Mouse (Mus musculus) CH12.LX (cell line): ENCODE results near the gene Fstl3. TPM values are rescaled to one million over a fixed set of nuclear protein-coding genes. Genes with fewer than 3 reads are reported as not detected.

Source experiments
- DNase-seq: peaks from one replicate; pipeline ENCODE4 v3.0.0-alpha.2; 2013; ENCODE audit errors: extremely low read depth
- H3K27ac ChIP-seq: 2 replicates; pipeline ENCODE4 v1.5.1; 2012; ENCODE audit warnings: low read depth, mild to moderate bottlenecking, control low read depth, moderate library complexity; ENCODE audit not compliant: insufficient read depth
- H3K27me3 ChIP-seq: replicated peaks from 2 replicates; pipeline ENCODE3; 2012; ENCODE audit warnings: inconsistent platforms
- H3K36me3 ChIP-seq, 2 experiments: replicated peaks in 1 of 2; 2 replicates each; pipeline versions ENCODE3 to v1.6.1; 2012; ENCODE audit warnings: inconsistent platforms in 1 of 2, low read length in 1 of 2, mild to moderate bottlenecking in 1 of 2, mixed read lengths in 1 of 2, moderate library complexity in 1 of 2; ENCODE audit not compliant: control insufficient read depth in 1 of 2, insufficient read depth in 1 of 2
- H3K4me1 ChIP-seq, 2 experiments: 2 replicates each; pipeline ENCODE4 v1.6.1; 2012; ENCODE audit warnings: inconsistent platforms in 1 of 2, moderate library complexity in 1 of 2; ENCODE audit not compliant: insufficient read depth in 2 of 2, control insufficient read depth in 1 of 2
- H3K4me2 ChIP-seq: 2 replicates; pipeline ENCODE4 v1.6.1; 2012; ENCODE audit warnings: low read depth, mild to moderate bottlenecking, control low read depth; ENCODE audit not compliant: poor library complexity, insufficient read depth, severe bottlenecking
- H3K4me3 ChIP-seq, 3 experiments: fragments of 150-350 bp in 1 of 3; sonication (generic) in 1 of 3; replicated peaks in 1 of 3; 2 replicates each; pipeline versions ENCODE3 to v1.5.1; 2011 to 2012; ENCODE audit warnings: low read depth in 2 of 3, low read length in 2 of 3, mild to moderate bottlenecking in 2 of 3, moderate library complexity in 2 of 3, control low read depth in 1 of 3, improper control_type of control experiment in 1 of 3, inconsistent platforms in 1 of 3, mixed read lengths in 1 of 3; ENCODE audit not compliant: poor library complexity in 1 of 3
- H3K79me2 ChIP-seq: replicated peaks from 2 replicates; pipeline ENCODE4 v1.6.1; 2012; ENCODE audit warnings: mild to moderate bottlenecking, moderate library complexity; ENCODE audit not compliant: control insufficient read depth, poor library complexity, insufficient read depth, severe bottlenecking; ENCODE audit errors: extremely low read depth
- H3K9ac ChIP-seq: 2 replicates; pipeline ENCODE4 v1.6.1; 2012; ENCODE audit warnings: low read depth, mild to moderate bottlenecking, control low read depth, moderate library complexity; ENCODE audit not compliant: insufficient read depth
- H3K9me3 ChIP-seq: replicated peaks from 2 replicates; pipeline ENCODE3; 2012; ENCODE audit warnings: low read length, inconsistent platforms, mixed read lengths
- BHLHE40 ChIP-seq: IDR thresholded peaks from 2 replicates; pipeline ENCODE4 v1.6.1; 2011; ENCODE audit warnings: mild to moderate bottlenecking, low read depth, low read length, improper control_type of control experiment
- CHD1 ChIP-seq: IDR thresholded peaks from 2 replicates; pipeline ENCODE4 v1.6.1; 2012; ENCODE audit warnings: low read depth, low read length, improper control_type of control experiment, inconsistent platforms
- CHD2 ChIP-seq: IDR thresholded peaks from 2 replicates; pipeline ENCODE4 v1.6.1; 2011; ENCODE audit warnings: low read length, improper control_type of control experiment
- E2F4 ChIP-seq: IDR thresholded peaks from 2 replicates; pipeline ENCODE4 v1.6.1; 2011; ENCODE audit warnings: low read depth, low read length, improper control_type of control experiment; ENCODE audit not compliant: insufficient replicate concordance
- ELF1 ChIP-seq: IDR thresholded peaks from 2 replicates; pipeline ENCODE4 v1.6.1; 2014; ENCODE audit warnings: low read depth, mild to moderate bottlenecking, inconsistent platforms, low read length, improper control_type of control experiment
- EP300 ChIP-seq: IDR thresholded peaks from 2 replicates; pipeline ENCODE4 v1.6.1; 2011; ENCODE audit warnings: low read length, improper control_type of control experiment
- GABPA ChIP-seq: IDR thresholded peaks from 2 replicates; pipeline ENCODE4 v1.6.1; 2012; ENCODE audit warnings: low read depth, low read length, improper control_type of control experiment, inconsistent platforms; ENCODE audit not compliant: insufficient replicate concordance
- IRF4 ChIP-seq: IDR thresholded peaks from 2 replicates; pipeline ENCODE4 v1.6.1; 2014; ENCODE audit warnings: low read depth, mild to moderate bottlenecking, inconsistent platforms, low read length, improper control_type of control experiment
- JUN ChIP-seq: IDR thresholded peaks from 2 replicates; pipeline ENCODE4 v1.6.1; 2011; ENCODE audit warnings: low read depth, mild to moderate bottlenecking, low read length, improper control_type of control experiment, moderate library complexity; ENCODE audit not compliant: insufficient read depth
- JUND ChIP-seq: conservative IDR thresholded peaks from 2 replicates; pipeline ENCODE4 v1.6.1; 2011; ENCODE audit warnings: low read depth, low read length, improper control_type of control experiment
- KAT2A ChIP-seq: IDR thresholded peaks from 2 replicates; pipeline ENCODE4 v1.6.1; 2012; ENCODE audit warnings: low read length, improper control_type of control experiment, inconsistent platforms; ENCODE audit not compliant: insufficient replicate concordance
- MAFK ChIP-seq: IDR thresholded peaks from 2 replicates; pipeline ENCODE4 v1.6.1; 2011; ENCODE audit warnings: low read length, improper control_type of control experiment; ENCODE audit not compliant: insufficient replicate concordance
- MAX ChIP-seq: IDR thresholded peaks from 2 replicates; pipeline ENCODE4 v1.6.1; 2011; ENCODE audit warnings: low read length, improper control_type of control experiment
- MXI1 ChIP-seq: IDR thresholded peaks from 2 replicates; pipeline ENCODE4 v1.6.1; 2011; ENCODE audit warnings: mild to moderate bottlenecking, low read depth, low read length, improper control_type of control experiment
- MYC ChIP-seq: IDR thresholded peaks from 2 replicates; pipeline ENCODE4 v1.6.1; 2011; ENCODE audit warnings: low read depth, mild to moderate bottlenecking, improper control_type of control experiment, low read length
- NELFE ChIP-seq: IDR thresholded peaks from 2 replicates; pipeline ENCODE4 v1.6.1; 2011; ENCODE audit warnings: low read depth, low read length, improper control_type of control experiment
- NRF1 ChIP-seq: IDR thresholded peaks from 2 replicates; pipeline ENCODE4 v1.6.1; 2014; ENCODE audit warnings: low read depth, mild to moderate bottlenecking, inconsistent platforms, low read length, improper control_type of control experiment, moderate library complexity
- POLR2AphosphoS2 ChIP-seq: IDR thresholded peaks from 2 replicates; pipeline ENCODE4 v1.6.1; 2011; ENCODE audit warnings: low read depth, low read length, improper control_type of control experiment
- RCOR1 ChIP-seq: conservative IDR thresholded peaks from 2 replicates; pipeline ENCODE4 v1.6.1; 2012; ENCODE audit warnings: low read depth, mild to moderate bottlenecking, inconsistent platforms, low read length, improper control_type of control experiment
- SIN3A ChIP-seq: IDR thresholded peaks from 2 replicates; pipeline ENCODE4 v1.6.1; 2012; ENCODE audit warnings: low read length, improper control_type of control experiment, inconsistent platforms
- SMC3 ChIP-seq: IDR thresholded peaks from 2 replicates; pipeline ENCODE4 v1.6.1; 2011; ENCODE audit warnings: low read depth, low read length, improper control_type of control experiment
- TBP ChIP-seq: conservative IDR thresholded peaks from 2 replicates; pipeline ENCODE4 v1.6.1; 2011; ENCODE audit warnings: low read depth, low read length, improper control_type of control experiment
- USF1 ChIP-seq: IDR thresholded peaks from 2 replicates; pipeline ENCODE4 v1.6.1; 2014; ENCODE audit warnings: low read depth, mild to moderate bottlenecking, inconsistent platforms, low read length, improper control_type of control experiment
- USF2 ChIP-seq: conservative IDR thresholded peaks from 2 replicates; pipeline ENCODE4 v1.6.1; 2011; ENCODE audit warnings: low read depth, low read length, improper control_type of control experiment
- ZKSCAN1 ChIP-seq: IDR thresholded peaks from 2 replicates; pipeline ENCODE4 v1.6.1; 2012; ENCODE audit warnings: low read depth, inconsistent platforms, low read length, improper control_type of control experiment, borderline replicate concordance
- ZMIZ1 ChIP-seq: IDR thresholded peaks from 2 replicates; pipeline ENCODE4 v1.6.1; 2012; ENCODE audit warnings: low read depth, mild to moderate bottlenecking, inconsistent platforms, low read length, improper control_type of control experiment
- dilution Hi-C: fragments of 300-500 bp; cut with MboI; formaldehyde crosslinking; loops from 2 replicates; pipeline ENCODE4 v1.14.3; 2020; ENCODE audit warnings: low sequenced_read_pairs; ENCODE audit not compliant: extremely low pct_unique_long_range_greater_than_20kb, extremely low pct_ligation_motif_present
- in situ Hi-C: fragments of 300-500 bp; cut with MboI; formaldehyde crosslinking; loops from 3 replicates; pipeline ENCODE4 v1.14.3; 2019; ENCODE audit warnings: low sequenced_read_pairs, low pct_ligation_motif_present, low pct_unique_long_range_greater_than_20kb, mixed read lengths
- polyA plus RNA-seq: library from polyadenylated mRNA; unstranded; fragments of >175 nt; gene quantifications from 2 replicates; pipeline ENCODE4 v1.2.1, GENCODE M21; 2012; ENCODE audit warnings: low read depth; ENCODE audit not compliant: insufficient read length
- total RNA-seq, 2 experiments: library from RNA; depleted of rRNA; stranded (reverse); fragments of 300-350 nt in 1 of 2; fragments of >200 nt in 1 of 2; gene quantifications; 2 replicates each; pipeline ENCODE4 v1.2.3; 2012 to 2014

Fstl3 gene
- total and polyA plus RNA-seq, 3 experiments = 0.25 TPM; not detected in 2

- H3K4me2 ChIP-seq = no peak overlapping the region
- no peak for TF ChIP-seq BHLHE40
- no peak for TF ChIP-seq MYC
- TF ChIP-seq CHD2 = no peak
- TF ChIP-seq TBP = no peak
- TF ChIP-seq MXI1 = no peak
- no peak for TF ChIP-seq NELFE
- TF ChIP-seq KAT2A = no peak
- no peak for TF ChIP-seq SMC3
- no peak for TF ChIP-seq NRF1
- TF ChIP-seq USF1 = no peak
- no peak for TF ChIP-seq CHD1
- no peak for TF ChIP-seq JUN
- no peak for TF ChIP-seq ZKSCAN1
- TF ChIP-seq MAX = no peak
- no peak for TF ChIP-seq RCOR1
- H3K9me3 ChIP-seq = no peaks in the 10 kb centered on the region
- no peak overlapping the region for H3K9ac ChIP-seq
- H3K79me2 ChIP-seq = peaks cover 38% of the 10 kb centered on the region
- no peak overlapping the region for H3K27ac ChIP-seq
- H3K36me3 ChIP-seq = peaks cover 49 to 67% of the 10 kb centered on the region in 2 experiments
- H3K4me1 ChIP-seq = peaks cover 25 to 40% of the 10 kb centered on the region in 2 experiments
- DNase-seq = no peak
- in situ Hi-C loops = no loop called here
- no peak overlapping the region for H3K4me3 ChIP-seq
- dilution Hi-C loops = no loop called here
- no peaks in the 10 kb centered on the region for H3K27me3 ChIP-seq
Measured at GRCm38 (mm10) chr10:79762875-79763274, 14.2 kb upstream of the Fstl3 start.

- Histone ChIP-seq H3K27ac (no peak overlapping the region), H3K4me1 (peaks cover 27 to 47% of the 10 kb centered on the region in 2 experiments), H3K27me3 (no peaks in the 10 kb centered on the region), H3K36me3 (peaks cover 36 to 53% of the 10 kb centered on the region in 2 experiments), H3K79me2 (peaks cover 38% of the 10 kb centered on the region), H3K4me3 (no peak overlapping the region), H3K4me2 (no peak overlapping the region), H3K9ac (no peak overlapping the region), H3K9me3 (no peaks in the 10 kb centered on the region)
- DNase-seq = no peak
- in situ Hi-C loops = no loop called here
- TF ChIP-seq RCOR1 (no peak), JUND (no peak), SIN3A (no peak), MAFK (no peak), USF2 (no peak), EP300 (no peak), MXI1 (no peak), CHD2 (no peak), MYC (no peak), ELF1 (no peak), GABPA (no peak), IRF4 (no peak), ZMIZ1 (no peak), E2F4 (no peak), MAX (no peak), POLR2AphosphoS2 (no peak)
- dilution Hi-C loops = no loop called here
Measured at GRCm38 (mm10) chr10:79764234-79764633, 12.8 kb upstream of the Fstl3 start.
